Mouse (Mus musculus) myocyte (in vitro differentiated cells): ENCODE measurements at regions not wholly inside any gene's neighbourhood (a gene's known extent, or its start where the extent isn't known, plus 50 kb on each side); places are given as distances from the start of the nearest gene placed in this dataset.
"Not testable (repeated sequence)": the region's sequence is repeated elsewhere in the genome, so short reads cannot be mapped to it uniquely, and the experiment has no call there.

Experiments
- H3K27me3 ChIP-seq: one replicate; pipeline ENCODE4 v1.6.1; 2011; ENCODE audit not compliant: control insufficient read depth, insufficient read depth, insufficient read length
- H3K36me3 ChIP-seq: one replicate; pipeline ENCODE4 v1.6.1; 2011; ENCODE audit not compliant: control insufficient read depth, insufficient read depth
- H3K4me2 ChIP-seq: one replicate; pipeline ENCODE4 v1.6.1; 2011; ENCODE audit warnings: low read depth, control low read depth
- H3K4me3 ChIP-seq: one replicate; pipeline ENCODE4 v1.5.1; 2011; ENCODE audit warnings: mild to moderate bottlenecking, control low read depth, moderate library complexity
- H3K79me2 ChIP-seq: one replicate; pipeline ENCODE4 v1.6.1; 2011; ENCODE audit not compliant: control insufficient read depth, insufficient read depth
- H3ac ChIP-seq: one replicate; pipeline ENCODE4 v1.6.1; 2011; ENCODE audit not compliant: control insufficient read depth, insufficient read length
- CEBPB ChIP-seq: IDR thresholded peaks from 2 replicates; pipeline ENCODE4 v1.6.1; 2011; ENCODE audit warnings: mild to moderate bottlenecking, moderate library complexity; ENCODE audit not compliant: poor library complexity, insufficient read depth, severe bottlenecking
- E2F4 ChIP-seq: IDR thresholded peaks from one replicate; pipeline ENCODE4 v1.6.1; 2011; ENCODE audit warnings: mild to moderate bottlenecking, control low read depth, moderate library complexity; ENCODE audit not compliant: insufficient read depth
- MAX ChIP-seq: IDR thresholded peaks from one replicate; pipeline ENCODE4 v1.6.1; 2011; ENCODE audit warnings: low read depth, mild to moderate bottlenecking, control low read depth
- MYOD1 ChIP-seq, 3 experiments: IDR thresholded peaks; one replicate each; pipeline ENCODE4 v1.6.1; 2011; ENCODE audit warnings: control low read depth in 2 of 3, low read depth in 2 of 3, mild to moderate bottlenecking in 2 of 3, moderate library complexity in 1 of 3; ENCODE audit not compliant: insufficient read length in 2 of 3, control insufficient read depth in 1 of 3
- MYOG ChIP-seq, 3 experiments: IDR thresholded peaks; one replicate each; pipeline ENCODE4 v1.6.1; 2011; ENCODE audit warnings: control low read depth in 2 of 3, low read depth in 2 of 3, mild to moderate bottlenecking in 2 of 3; ENCODE audit not compliant: insufficient read length in 2 of 3, control insufficient read depth in 1 of 3, insufficient read depth in 1 of 3
- POLR2A ChIP-seq: IDR thresholded peaks from one replicate; pipeline ENCODE4 v1.6.1; 2011; ENCODE audit warnings: low read depth, mild to moderate bottlenecking, control low read depth, moderate library complexity; ENCODE audit not compliant: insufficient read length
- POLR2AphosphoS2 ChIP-seq: IDR thresholded peaks from one replicate; pipeline ENCODE4 v1.6.1; 2011; ENCODE audit warnings: low read depth, control low read depth; ENCODE audit not compliant: insufficient read length
- REST ChIP-seq: IDR thresholded peaks from one replicate; pipeline ENCODE4 v1.6.1; 2011; ENCODE audit warnings: mild to moderate bottlenecking, control low read depth, moderate library complexity; ENCODE audit not compliant: insufficient read depth, insufficient read length
- SRF ChIP-seq: IDR thresholded peaks from one replicate; pipeline ENCODE4 v1.6.1; 2011; ENCODE audit warnings: low read depth; ENCODE audit not compliant: control insufficient read depth, insufficient read length
- TCF12 ChIP-seq: IDR thresholded peaks from one replicate; pipeline ENCODE4 v1.6.1; 2011; ENCODE audit warnings: mild to moderate bottlenecking, control low read depth; ENCODE audit not compliant: poor library complexity, insufficient read depth, severe bottlenecking
- TCF3 ChIP-seq: IDR thresholded peaks from one replicate; pipeline ENCODE4 v1.6.1; 2011; ENCODE audit warnings: low read depth, control low read depth; ENCODE audit not compliant: insufficient read length
- USF1 ChIP-seq: IDR thresholded peaks from one replicate; pipeline ENCODE4 v1.6.1; 2011; ENCODE audit warnings: low read depth, mild to moderate bottlenecking, control low read depth, moderate library complexity

- H3ac ChIP-seq: no peak overlapping the region
- no peak overlapping the region for H3K4me3 ChIP-seq
- no peaks in the 10 kb centered on the region for H3K36me3 ChIP-seq
- TF ChIP-seq REST (no peak), CEBPB (no peak), E2F4 (no peak), USF1 (no peak), MYOD1 (IDR thresholded peaks at IDR 0.05; ENCODE audit: control insufficient read depth in 1 of 3, insufficient read length in 2 of 3, low read depth in 2 of 3) (no peak), POLR2AphosphoS2 (no peak), SRF (no peak), TCF3 (no peak), MAX (no peak), TCF12 (no peak), MYOG (IDR thresholded peaks at IDR 0.05; ENCODE audit: control insufficient read depth in 1 of 3, insufficient read depth in 1 of 3, insufficient read length in 2 of 3, low read depth in 2 of 3) (no peak)
- H3K79me2 ChIP-seq: no peaks in the 10 kb centered on the region
- H3K4me2 ChIP-seq: no peak overlapping the region
- H3K27me3 ChIP-seq: no peaks in the 10 kb centered on the region
These were observed 727.3 kb upstream of the 4930452B06Rik start for GRCm38 (mm10) chr14:9393271-9393771.

GRCm38 (mm10) chr14:9389878-9390536, 724.0 kb upstream of the 4930452B06Rik start:
- H3K79me2 ChIP-seq, H3K4me2 ChIP-seq, H3K36me3 ChIP-seq, H3ac ChIP-seq, H3K4me3 ChIP-seq, H3K27me3 ChIP-seq: not testable (repeated sequence)

- Histone ChIP-seq H3K27me3 (no peaks in the 10 kb centered on the region), H3K79me2 (no peaks in the 10 kb centered on the region), H3K4me3 (no peak overlapping the region), H3K36me3 (no peaks in the 10 kb centered on the region), H3K4me2 (no peak overlapping the region), H3ac (no peak overlapping the region)
- TF ChIP-seq MYOG (IDR thresholded peaks at IDR 0.05; ENCODE audit: control insufficient read depth in 1 of 3, insufficient read depth in 1 of 3, insufficient read length in 2 of 3, low read depth in 2 of 3) (no peak), CEBPB (no peak), SRF (no peak), TCF12 (no peak), E2F4 (no peak), USF1 (no peak), POLR2AphosphoS2 (no peak), MYOD1 (IDR thresholded peaks at IDR 0.05; ENCODE audit: control insufficient read depth in 1 of 3, insufficient read length in 2 of 3, low read depth in 2 of 3) (no peak), MAX (no peak), POLR2A (no peak), REST (no peak), TCF3 (no peak)
These were observed 723.1 kb upstream of the 4930452B06Rik start for GRCm38 (mm10) chr14:9389180-9389579.
